Mouse (Mus musculus): ENCODE measurements around the gene Creg1.

Gene Creg1

GRCm38 (mm10) chr1:165781911-165782310, 18.4 kb downstream of the Creg1 start:
- in situ Hi-C loops (cut with MseI, MboI): loop anchor here (5.0 to 25.0 kb wide), 3 partner anchors 73 to 530 kb away; no protein-coding TSS in a partner anchor

- in situ Hi-C loops (cut with MseI, MboI): loop anchor here (10.0 to 25.0 kb wide), 2 partner anchors 69 to 526 kb away; no protein-coding TSS in a partner anchor
Observed at GRCm38 (mm10) chr1:165786296-165786695, 22.8 kb downstream of the Creg1 start.

DNA sequence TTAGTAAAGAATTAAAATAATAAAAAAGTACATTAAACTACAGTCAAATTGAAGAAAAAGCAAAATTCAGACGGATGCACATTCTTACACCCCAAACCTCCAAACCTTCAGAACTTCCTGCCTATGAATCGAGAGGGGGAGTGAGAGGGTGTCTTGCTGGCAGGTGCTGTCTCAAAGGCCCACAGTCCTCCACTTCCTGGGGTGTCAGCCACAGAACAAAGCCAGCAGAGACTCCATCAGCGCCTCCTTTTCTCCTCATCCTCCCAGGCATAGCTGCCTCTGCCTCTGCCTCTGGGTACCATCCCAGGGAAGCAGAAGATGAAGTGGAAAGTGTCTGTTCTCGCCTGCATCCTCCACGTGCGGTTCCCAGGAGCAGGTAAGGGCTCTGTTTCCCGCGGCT, 25.0 kb downstream of the Creg1 start, which contains the start of gene Cd247:
Gene Cd247, plus strand, starts transcription at position 171 of the 400 bp plus-strand sequence.
- in situ Hi-C loops (cut with MseI, MboI): loop anchor here (10.0 to 25.0 kb wide), 2 partner anchors 66 to 524 kb away; no protein-coding TSS in a partner anchor

DNA sequence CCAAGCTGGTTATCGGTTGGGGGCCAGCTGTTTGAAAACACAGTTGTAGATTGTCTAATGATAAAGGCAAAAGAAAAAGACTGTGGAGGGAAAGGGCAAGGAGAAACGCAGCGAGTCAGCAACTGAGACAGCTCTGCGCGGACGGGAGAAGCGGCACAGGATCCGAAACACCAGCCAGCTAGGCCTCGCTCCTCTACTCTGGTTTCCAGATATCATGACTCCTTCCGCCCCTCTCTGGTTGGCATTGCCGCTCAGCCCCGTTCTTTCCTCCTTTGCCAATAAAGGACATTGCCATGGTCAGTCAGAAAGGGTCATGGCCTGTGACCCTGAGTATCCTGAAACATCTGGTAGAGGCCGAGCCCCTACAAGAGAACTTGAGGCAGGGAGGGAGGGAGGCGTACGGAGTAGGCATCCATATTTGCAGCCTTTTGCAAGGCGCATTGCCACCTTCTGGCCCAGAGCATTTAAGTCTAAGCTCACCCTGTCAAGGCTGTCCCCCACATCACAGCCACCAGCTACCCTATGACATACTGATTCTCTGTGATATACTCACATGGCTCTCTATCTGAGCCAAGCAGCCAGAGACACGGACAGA, 25.6 kb downstream of the Creg1 start:
- in situ Hi-C loops (cut with MseI, MboI): loop anchor here (10.0 to 25.0 kb wide), 2 partner anchors 66 to 523 kb away; no protein-coding TSS in a partner anchor

DNA sequence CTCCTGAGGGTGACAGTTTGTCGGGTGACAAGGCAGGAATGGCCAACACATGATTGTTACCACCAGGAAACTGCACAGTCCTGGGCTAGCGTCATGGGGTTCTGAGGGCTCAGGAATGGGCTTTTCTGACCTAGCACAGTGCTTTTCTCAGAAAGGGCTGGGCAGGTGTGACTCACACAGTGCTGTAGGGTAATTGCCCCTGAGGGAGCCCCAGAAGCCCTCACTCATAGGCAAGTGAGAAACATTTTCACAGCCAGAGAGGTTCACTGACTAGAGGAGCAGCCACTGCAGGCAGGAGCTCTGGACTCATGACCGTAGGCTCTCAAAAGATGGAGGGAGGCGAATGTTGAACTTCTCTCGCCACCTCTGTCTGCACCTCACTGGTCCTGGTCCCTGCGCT, 26.4 kb downstream of the Creg1 start:
- in situ Hi-C loops (cut with MseI, MboI): loop anchor here (10.0 to 25.0 kb wide), 2 partner anchors 65 to 522 kb away; no protein-coding TSS in a partner anchor

DNA sequence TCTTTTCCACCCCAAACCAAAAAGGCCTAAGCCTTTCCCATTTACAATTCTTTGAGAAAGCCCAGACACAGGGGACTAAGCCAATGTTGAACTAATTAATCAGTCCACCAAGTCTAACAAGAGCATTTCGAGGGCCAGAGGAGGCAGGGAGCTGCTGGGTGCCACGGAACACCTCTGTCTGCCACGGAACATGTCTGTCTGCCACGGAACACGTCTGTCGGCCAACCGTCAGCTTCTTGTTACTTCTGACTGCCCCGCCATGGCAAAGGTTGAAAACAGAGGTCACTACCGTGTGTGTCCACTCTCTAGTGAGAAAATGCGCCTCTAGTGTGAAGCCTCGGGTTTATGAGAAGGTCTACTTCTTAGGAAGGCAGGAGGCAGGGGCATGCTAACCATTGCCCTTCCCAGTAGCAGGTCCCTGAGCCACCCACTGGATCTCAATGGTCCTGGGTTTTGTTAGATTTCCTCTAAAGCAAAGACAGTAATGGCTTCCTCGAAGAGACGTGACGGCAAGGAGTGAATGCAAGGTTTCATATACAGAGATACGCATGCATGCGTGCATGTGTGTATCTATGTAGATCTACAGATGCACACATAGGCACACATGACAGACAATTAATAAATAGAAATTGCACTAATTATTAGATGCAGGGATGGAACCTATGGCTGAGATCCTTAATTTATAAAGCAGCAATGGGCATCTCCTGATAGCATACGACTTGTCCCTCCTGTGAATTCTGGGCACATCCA, 27.1 kb downstream of the Creg1 start:
- in situ Hi-C loops (cut with MseI, MboI): loop anchor here (25.0 kb wide), 1 partner anchor 522 kb away; no protein-coding TSS in a partner anchor

GRCm38 (mm10) chr1:165791411-165791810, 27.9 kb downstream of the Creg1 start:
- in situ Hi-C loops (cut with MseI, MboI): loop anchor here (25.0 kb wide), 1 partner anchor 521 kb away; no protein-coding TSS in a partner anchor

GRCm38 (mm10) chr1:165801709-165802310, 38.3 kb downstream of the Creg1 start:
- in situ Hi-C loops (cut with MseI, MboI): no loop called here

GRCm38 (mm10) chr1:165803107-165803506, 39.6 kb downstream of the Creg1 start:
- in situ Hi-C loops (cut with MseI, MboI): no loop called here

DNA sequence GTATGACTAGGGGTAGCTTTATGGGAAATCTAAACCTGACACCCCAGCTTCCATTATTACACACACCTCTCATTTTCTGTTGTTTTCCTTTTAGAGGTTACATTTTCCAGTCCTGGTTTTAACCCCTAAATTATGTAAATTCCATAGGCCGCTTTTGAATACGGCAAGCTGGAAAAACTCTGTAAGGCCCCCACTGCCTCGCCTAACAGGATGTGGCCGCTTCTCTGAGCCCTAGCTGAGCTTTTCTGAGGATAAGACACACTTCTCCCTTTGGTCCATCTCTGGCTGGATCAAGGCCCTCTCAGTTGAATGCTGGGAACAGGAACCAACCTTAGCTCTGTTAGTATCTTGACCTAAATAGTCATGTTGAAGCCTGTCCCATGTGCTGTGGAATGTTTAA, 40.6 kb downstream of the Creg1 start:
- in situ Hi-C loops (cut with MseI, MboI): no loop called here

GRCm38 (mm10) chr1:165810633-165811032, 47.1 kb downstream of the Creg1 start:
- in situ Hi-C loops (cut with MseI, MboI): no loop called here

GRCm38 (mm10) chr1:165811170-165811569, 47.6 kb downstream of the Creg1 start:
- in situ Hi-C loops (cut with MseI, MboI): no loop called here

- in situ Hi-C loops (cut with MseI, MboI): no loop called here
Observed at GRCm38 (mm10) chr1:165812775-165813174, 49.2 kb downstream of the Creg1 start.

DNA sequence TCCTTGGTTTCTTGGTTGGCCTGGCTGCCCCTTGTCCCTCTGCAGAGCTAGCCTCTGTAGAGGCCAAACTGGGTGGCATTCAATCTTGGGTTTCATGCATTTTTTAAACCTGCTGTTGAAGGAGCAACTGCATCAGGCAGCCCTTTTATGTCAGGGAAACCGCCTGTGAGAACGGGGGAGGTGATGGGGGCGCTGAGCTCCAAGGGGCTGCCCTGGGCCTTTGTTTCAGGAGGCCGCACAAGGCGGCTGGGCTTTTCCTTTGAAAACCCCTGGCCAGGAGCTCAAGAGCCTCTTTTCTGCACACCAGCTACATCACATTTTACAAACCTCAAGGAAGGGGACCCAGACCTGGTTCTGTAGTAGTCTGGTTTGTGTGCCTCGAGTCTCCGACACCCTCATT, 50.6 kb downstream of the Creg1 start:
- in situ Hi-C loops (cut with MseI, MboI): no loop called here

DNA sequence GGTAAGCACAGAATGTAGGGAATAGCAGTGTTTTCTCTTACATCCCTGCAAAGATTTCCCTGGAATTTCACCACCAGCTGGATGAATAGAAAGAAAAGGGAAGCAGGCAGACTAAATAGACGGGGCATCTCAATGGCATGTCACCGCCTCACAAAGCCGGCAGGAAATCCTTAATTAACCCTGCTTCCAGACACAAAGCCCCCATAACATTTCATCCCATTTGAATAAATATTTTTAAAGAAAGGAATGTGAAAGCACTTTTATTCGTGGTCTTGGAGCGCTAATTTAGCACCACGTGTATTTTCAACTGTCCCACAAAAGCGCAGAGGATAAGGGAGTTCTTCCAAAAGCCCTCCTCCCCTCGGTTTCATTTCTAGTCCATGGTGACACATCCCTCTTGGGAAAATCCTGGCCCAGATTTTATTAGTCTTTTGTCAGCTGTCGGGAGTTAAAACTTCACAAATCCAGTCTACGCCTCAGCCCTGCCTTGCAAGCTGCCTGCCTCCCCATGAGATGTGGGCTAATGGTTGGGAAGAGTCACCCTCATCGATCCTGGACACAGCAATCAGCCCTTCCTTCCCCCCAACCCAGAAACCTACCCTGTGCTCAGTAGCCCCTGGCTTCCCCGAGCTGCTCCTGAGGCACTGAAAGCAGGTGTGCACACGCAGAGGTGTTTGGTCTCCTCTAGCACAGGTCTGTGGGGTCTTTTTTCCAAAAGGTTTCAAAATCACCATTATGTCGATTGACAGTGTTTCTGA, 51.2 kb downstream of the Creg1 start:
- in situ Hi-C loops (cut with MseI, MboI): no loop called here

GRCm38 (mm10) chr1:165816391-165816790, 52.8 kb downstream of the Creg1 start:
- in situ Hi-C loops (cut with MseI, MboI): no loop called here

GRCm38 (mm10) chr1:165817264-165817663, 53.7 kb downstream of the Creg1 start:
- in situ Hi-C loops (cut with MseI, MboI): no loop called here

GRCm38 (mm10) chr1:165818145-165818860, 54.8 kb downstream of the Creg1 start:
- in situ Hi-C loops (cut with MseI, MboI): no loop called here

DNA sequence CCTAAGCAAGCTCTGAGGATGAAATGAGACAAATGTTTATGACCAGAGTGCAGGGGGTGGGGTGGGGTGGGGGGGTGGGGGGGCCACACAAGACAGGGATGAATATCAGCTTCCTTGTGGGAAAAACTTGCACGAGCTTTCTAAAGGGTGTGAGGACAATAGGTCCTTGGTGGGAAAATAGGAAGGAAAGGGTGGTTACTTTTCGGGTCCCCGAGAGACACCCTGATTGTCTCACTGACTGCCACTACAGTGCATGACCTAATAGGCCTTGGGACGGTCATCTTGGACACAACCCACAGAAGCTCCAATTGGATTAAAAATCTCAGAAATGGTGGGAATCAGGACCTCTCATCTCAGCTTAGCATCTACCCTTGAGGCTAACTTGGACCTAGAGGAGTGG, 55.6 kb downstream of the Creg1 start:
- in situ Hi-C loops (cut with MseI, MboI): no loop called here

DNA sequence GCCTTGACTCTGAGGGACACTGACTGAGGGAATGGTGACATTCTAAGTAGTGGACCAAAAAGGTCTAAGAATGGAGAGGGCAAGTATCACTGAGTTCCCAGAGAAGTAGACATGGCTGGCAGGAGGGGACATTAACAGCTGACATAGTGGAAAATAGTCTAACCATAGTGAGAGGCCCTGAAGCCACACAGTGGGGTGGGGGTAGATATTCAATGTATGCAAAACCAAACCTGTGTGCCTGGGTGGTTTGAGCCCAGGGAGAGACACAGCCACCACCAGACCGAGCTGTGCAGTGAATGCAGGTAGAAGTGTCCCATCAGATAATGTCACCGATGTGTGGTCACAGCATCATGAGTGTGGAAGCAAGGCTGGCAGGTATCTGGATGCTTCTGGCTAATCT, 58.5 kb downstream of the Creg1 start:
- in situ Hi-C loops (cut with MseI, MboI): no loop called here
